ENCODE assay signal across 21 mouse cellular contexts in the genomic region with DNA sequence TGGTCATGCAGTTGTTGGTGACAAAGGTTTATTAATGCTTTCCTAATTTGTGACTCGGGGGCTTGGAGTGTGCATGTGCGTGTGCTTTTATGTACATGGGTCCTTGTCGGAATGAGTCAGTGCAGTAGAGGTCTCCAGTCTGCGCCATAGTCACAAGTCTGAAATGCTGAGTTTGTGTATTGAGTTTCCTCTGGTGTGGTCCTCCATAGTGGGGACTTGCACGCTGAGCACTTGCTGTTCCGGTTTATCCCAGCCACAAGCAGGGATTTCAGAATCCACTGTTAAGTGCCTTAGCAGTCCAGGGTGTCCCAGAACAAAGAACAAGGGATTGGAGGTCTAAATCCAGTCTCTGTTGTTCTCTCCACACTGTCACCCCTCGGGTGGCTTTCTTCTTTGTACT. TPM values are rescaled to one million over a fixed set of nuclear protein-coding genes. Genes with fewer than 3 reads are reported as not detected.
DNase-seq lines count a peak whose midpoint lies in the region; ATAC-seq and TF ChIP-seq lines count a peak whose summit lies in the region.
"Had no signal": no experiment of that assay in that cellular context is flagged by ENCODE, and none has a peak within 500 bp of the region (broad histone marks: within the 10 kb centered on the region; RNA-seq: fewer than 3 reads in every experiment).

No protein-coding gene starts in this region.

- peaks cover 4% of the 10 kb centered on the region; the same call in 1 of the 2 replicates for H3K27me3 ChIP-seq in heart, embryonic 15.5 days

- ATAC-seq in heart, embryonic 15.5 days (replicated peaks; ENCODE audit: insufficient number of reproducible peaks, insufficient read depth, low FRiP score, low read depth), result no peak
- ATAC-seq: CD4-positive, CD25-positive, alpha-beta regulatory T cell, adult 4 months; forebrain, embryonic 14.5 days; intestine, postnatal 0 days; lung, postnatal 0 days; midbrain, embryonic 16.5 days had no signal

- peaks cover 32% of the 10 kb centered on the region for H3K4me1 ChIP-seq in heart, embryonic 15.5 days (replicated peaks)
- peaks cover 11% of the 10 kb centered on the region for H3K4me1 ChIP-seq in lung, adult 2 months (ENCODE audit: control insufficient read depth, insufficient read depth, low read length)
- peaks cover 16% of the 10 kb centered on the region for H3K4me1 ChIP-seq in olfactory bulb, adult 2 months (ENCODE audit: control insufficient read depth, insufficient read depth, low read length)
- H3K4me1 ChIP-seq: hindbrain, embryonic 15.5 days; liver, embryonic 13.5 days had no signal

- DNase-seq in gastrocnemius, adult 2 months, result no peak
- DNase-seq in gastrocnemius, adult 18-20 months (ENCODE audit: low spot score), result no peak
- no peak for DNase-seq in heart, postnatal 14 days
- DNase-seq in lung, adult 2 months, result no peak
- no peak for DNase-seq in lung, postnatal 36 days
- DNase-seq in MN1 (ENCODE audit: low spot score), result no peak
- DNase-seq: adrenal gland, adult 8-10 months; cerebellum, adult 11-12 months; liver, embryonic 13.5 days; right cerebral cortex, postnatal 25 days; thymus, postnatal 14 days had no signal

- intact Hi-C loops in gastrocnemius, adult 2 months (cut with DNase I), result no loop called here
- intact Hi-C loops in heart, postnatal 14 days (cut with DNase I), result no loop called here

- H3K27ac ChIP-seq in gastrocnemius, adult 2 months, result peak overlapping the region; percentile 89
- H3K27ac ChIP-seq in heart, embryonic 15.5 days, result peak overlapping the region; percentile 77
- H3K27ac ChIP-seq in olfactory bulb, adult 2 months (ENCODE audit: insufficient read depth, low read depth, low read length), result peak overlapping the region; percentile 57
- H3K27ac ChIP-seq: hindbrain, embryonic 15.5 days; limb, embryonic 10.5 days had no signal

- WGBS in heart, embryonic 15.5 days, result 55% methylated on average over 7 of the region's 7 CpGs
- 52% methylated on average over 7 of the region's 7 CpGs for WGBS in lung, adult 2 months
- WGBS in olfactory bulb, adult 2 months, result 49% methylated on average over 7 of the region's 7 CpGs

- no peak for TF ChIP-seq POLR2A in lung, adult 2 months (IDR thresholded peaks at IDR 0.05; ENCODE audit: borderline replicate concordance, extremely low read depth, low read depth, low read length)
- TF ChIP-seq POLR2A in olfactory bulb, adult 2 months (IDR thresholded peaks at IDR 0.05; ENCODE audit: insufficient read depth, low read depth, low read length), result no peak

- H3K36me3 ChIP-seq in heart, embryonic 15.5 days, result no peaks in the 10 kb centered on the region
- H3K36me3 ChIP-seq: hindbrain, embryonic 15.5 days; limb, embryonic 10.5 days; liver, embryonic 13.5 days had no signal

- peak overlapping the region; percentile 81 for H3K4me3 ChIP-seq in gastrocnemius, adult 2 months
- no peak overlapping the region for H3K4me3 ChIP-seq in heart, embryonic 15.5 days
- peak overlapping the region; percentile 53 for H3K4me3 ChIP-seq in lung, adult 2 months (replicated peaks; ENCODE audit: extremely low read depth, low read depth, low read length)
- peak overlapping the region; percentile 34 for H3K4me3 ChIP-seq in olfactory bulb, adult 2 months (ENCODE audit: insufficient read depth, low read depth, low read length)
- H3K4me3 ChIP-seq: erythroblast, embryonic 14.5 days; hindbrain, embryonic 15.5 days; limb, embryonic 10.5 days; liver, embryonic 13.5 days had no signal

- H3K4me2 ChIP-seq in heart, embryonic 15.5 days, result peak overlapping the region; percentile 34; the same call in 1 of the 2 replicates
- H3K4me2 ChIP-seq: hindbrain, embryonic 15.5 days; liver, embryonic 13.5 days had no signal

- TF ChIP-seq CTCF in gastrocnemius, adult 2 months (IDR thresholded peaks at IDR 0.05), result no peak
- no peak for TF ChIP-seq CTCF in lung, adult 2 months (IDR thresholded peaks at IDR 0.05; ENCODE audit: insufficient read depth, low read length)
- no peak for TF ChIP-seq CTCF in olfactory bulb, adult 2 months (IDR thresholded peaks at IDR 0.05; ENCODE audit: insufficient read depth, low read depth, low read length)

- no peaks in the 10 kb centered on the region for H3K9me3 ChIP-seq in heart, embryonic 15.5 days (replicated peaks)
- H3K9me3 ChIP-seq: hindbrain, embryonic 15.5 days; limb, embryonic 10.5 days; liver, embryonic 13.5 days had no signal

- H3K9ac ChIP-seq in heart, embryonic 15.5 days, result no peak overlapping the region
- H3K9ac ChIP-seq: hindbrain, embryonic 15.5 days; liver, embryonic 13.5 days had no signal

RNA-seq across cellular contexts. Expression of a gene that starts 42.3 kb away (rescaled TPM):
- total RNA-seq in gastrocnemius, adult 2 months (2021), result 10 to 100 TPM; 11.1 to 18.2 TPM
- total RNA-seq in gastrocnemius, adult 18-20 months (2021), result 10 to 100 TPM; 11.1 to 12.2 TPM
- polyA plus RNA-seq in heart, embryonic 15.5 days (2015; fragmentation: Nextera tagmentation; extraction: Ambion mirVana), result 14.4 and 15.4 TPM in 2 replicates
- total RNA-seq in heart, postnatal 14 days (2021), result 10 to 100 TPM; 38.9 to 39.2 TPM
- 87.0 and 89.6 TPM in 2 replicates for polyA plus RNA-seq in lung, adult 2 months (2012; rRNA removed)
- not detected in 2 replicates for polyA plus RNA-seq in olfactory bulb, adult 2 months (2012; ENCODE audit: insufficient read depth, insufficient read length, low replicate concordance, missing spikeins)
